Mouse (Mus musculus): ENCODE data around the gene Galnt10.

Gene Galnt10

GRCm38 (mm10) chr11:57831281-57831781 is 186.1 kb downstream of the Galnt10 start:
- no peak for DNase-seq

- no peak for DNase-seq
Observed at GRCm38 (mm10) chr11:57831861-57832260, 186.6 kb downstream of the Galnt10 start.

GRCm38 (mm10) chr11:57832552-57833201 is 187.4 kb downstream of the Galnt10 start, which contains the start of gene Hand1:
Gene Hand1 (minus strand): TSS chr11:57832818.
- no peak for DNase-seq

DNA sequence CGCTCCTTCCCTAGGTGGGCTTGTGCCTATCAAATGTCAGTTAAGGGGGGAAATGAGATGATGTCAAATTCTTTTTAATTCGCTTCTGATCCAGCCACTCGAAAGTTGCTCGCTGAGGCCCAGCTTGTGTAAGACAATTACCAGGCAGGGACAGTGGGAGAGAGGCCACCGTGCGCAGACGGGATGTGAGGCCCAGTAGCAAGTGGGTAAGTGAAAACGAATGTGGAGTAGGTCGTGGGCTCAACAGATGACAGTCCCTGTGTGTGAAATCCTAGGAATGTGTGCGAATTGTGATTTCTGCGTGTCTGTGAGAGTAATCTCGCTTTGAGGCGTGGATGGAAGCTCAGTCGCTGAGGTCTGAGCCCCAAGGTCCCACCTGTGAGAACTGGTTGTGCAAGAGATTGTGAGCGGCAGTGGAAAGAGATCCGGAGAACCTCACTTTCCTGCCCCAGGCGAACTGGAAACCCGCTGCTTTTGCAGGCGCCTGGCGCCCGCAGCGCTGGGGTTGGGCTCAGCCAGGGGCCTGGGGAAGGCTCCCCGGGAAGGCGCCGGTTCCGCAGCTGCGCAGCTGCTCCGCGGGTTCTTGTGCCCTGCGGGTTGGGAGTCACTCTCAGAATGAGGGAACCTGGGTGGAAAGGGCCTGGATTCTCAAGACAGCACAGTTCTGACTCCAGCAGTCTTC is 188.2 kb downstream of the Galnt10 start:
- DNase-seq = no peak

DNA sequence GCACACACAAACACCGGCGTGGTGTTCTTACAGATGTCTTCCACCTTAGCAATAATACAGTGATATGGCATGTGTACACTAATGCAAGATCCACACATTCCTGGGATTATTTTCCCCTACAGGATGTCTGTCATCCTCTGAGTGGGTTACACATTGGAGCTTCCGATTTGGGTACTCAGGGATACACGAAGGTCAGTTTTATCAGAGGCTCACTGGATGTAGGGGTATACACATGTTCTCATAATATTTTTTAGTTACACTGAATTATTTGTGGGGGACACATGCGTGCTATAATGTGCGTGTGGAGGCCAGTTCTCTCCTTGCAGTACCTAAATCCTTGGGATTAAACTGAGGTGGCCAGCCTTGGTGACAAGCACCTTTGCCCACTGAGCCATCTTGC is 188.8 kb downstream of the Galnt10 start:
- no peak for DNase-seq

GRCm38 (mm10) chr11:57835331-57835730 is 190.1 kb downstream of the Galnt10 start:
- DNase-seq = no peak

DNA sequence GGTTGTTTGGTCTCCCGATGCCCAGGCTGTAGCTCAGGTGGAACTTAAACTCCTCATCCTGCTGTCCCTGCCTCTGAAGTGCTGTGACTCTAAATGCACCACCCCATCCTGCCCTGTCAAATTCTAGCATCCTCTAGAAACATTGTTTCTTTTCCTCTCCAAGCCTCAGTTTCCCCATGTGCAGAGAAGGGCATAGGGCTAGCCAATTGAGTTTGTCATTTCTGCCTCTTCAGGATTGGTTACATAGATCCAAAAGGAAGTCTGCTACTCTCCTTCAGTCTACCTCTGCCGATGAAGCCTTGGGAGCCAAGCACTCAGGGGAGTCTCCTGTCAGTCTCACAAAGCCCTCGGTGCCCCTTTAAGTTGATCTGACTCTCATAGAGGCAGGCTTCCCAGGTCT is 190.7 kb downstream of the Galnt10 start:
- no peak for DNase-seq

GRCm38 (mm10) chr11:57836401-57836800 is 191.2 kb downstream of the Galnt10 start:
- DNase-seq = no peak
